In the genomic region with DNA sequence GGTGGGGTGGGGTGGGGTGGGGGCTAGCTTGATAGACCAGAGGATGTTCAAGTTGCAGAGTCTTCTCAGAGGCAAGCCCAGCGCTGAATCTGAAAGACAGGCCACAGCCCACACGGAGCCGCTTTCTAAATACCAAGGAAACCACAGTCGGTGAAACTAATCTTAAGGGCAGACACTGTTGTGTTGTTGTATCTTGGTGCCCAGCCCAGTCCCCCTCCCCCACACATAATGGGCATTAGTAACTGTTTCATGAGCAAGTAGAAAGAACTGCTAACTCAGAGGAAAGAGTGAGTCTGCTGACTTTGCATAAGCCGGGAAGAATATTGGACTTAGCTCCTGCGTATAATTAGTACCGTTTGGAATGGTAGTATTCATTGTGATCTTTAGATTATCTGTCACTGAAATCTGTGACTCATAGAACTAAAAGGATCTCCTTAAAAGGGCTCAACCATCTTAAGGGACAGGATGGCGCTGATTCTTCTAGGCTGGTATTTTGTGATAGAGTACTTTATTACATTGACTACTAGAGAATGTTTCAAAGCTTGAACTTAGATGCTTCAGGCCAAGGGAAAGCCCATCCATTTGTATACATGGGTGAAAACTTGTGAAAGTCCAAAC, we compare ENCODE assay signal across 13 mouse cellular contexts. TPM values are rescaled to one million over a fixed set of nuclear protein-coding genes. Genes with fewer than 3 reads are reported as not detected.
A peak's percentile ranks its signal among the peaks of the same experiment; 100 is the strongest.
DNase-seq lines count a peak whose midpoint lies in the region; ATAC-seq and TF ChIP-seq lines count a peak whose summit lies in the region.
"Had no signal": no experiment of that assay in that cellular context is flagged by ENCODE, and none has a peak within 500 bp of the region (broad histone marks: within the 10 kb centered on the region; RNA-seq: fewer than 3 reads in every experiment).

No protein-coding gene starts in this region.

- H3K4me3 ChIP-seq in layer of hippocampus, adult 2 months = no peak overlapping the region
- H3K4me3 ChIP-seq in small intestine, adult 2 months (ENCODE audit: low read depth, low read length) = no peak overlapping the region
- no peak overlapping the region for H3K4me3 ChIP-seq in liver, postnatal 0 days (ENCODE audit: low read depth, low read length)
- H3K4me3 ChIP-seq in forebrain, embryonic 11.5 days (ENCODE audit: low read depth, low read length) = no peak overlapping the region
- H3K4me3 ChIP-seq: embryonic facial prominence, embryonic 12.5 days; limb, embryonic 15.5 days had no signal

- no peak for ATAC-seq in liver, postnatal 0 days
- no peak for ATAC-seq in forebrain, embryonic 11.5 days (replicated peaks; ENCODE audit: low FRiP score)
- ATAC-seq: lung, postnatal 0 days had no signal

- peaks cover 4% of the 10 kb centered on the region; the same call in 1 of the 2 replicates for H3K4me1 ChIP-seq in small intestine, adult 2 months (ENCODE audit: control insufficient read depth, insufficient read depth, insufficient read length, low read length)
- no peaks in the 10 kb centered on the region for H3K4me1 ChIP-seq in liver, postnatal 0 days (ENCODE audit: insufficient read depth)
- H3K4me1 ChIP-seq in forebrain, embryonic 11.5 days (replicated peaks; ENCODE audit: control insufficient read depth, insufficient read depth, low read length) = no peaks in the 10 kb centered on the region
- H3K4me1 ChIP-seq: embryonic facial prominence, embryonic 12.5 days; limb, embryonic 15.5 days had no signal

- TF ChIP-seq EP300 in liver, postnatal 0 days (IDR thresholded peaks at IDR 0.05; ENCODE audit: low read depth) = no peak

- H3K27ac ChIP-seq in layer of hippocampus, adult 2 months = peak overlapping the region; percentile 28
- H3K27ac ChIP-seq in small intestine, adult 2 months (ENCODE audit: insufficient read depth, low read depth, low read length) = peak overlapping the region; percentile 60; the same call in 1 of the 2 replicates
- no peak overlapping the region for H3K27ac ChIP-seq in liver, postnatal 0 days (ENCODE audit: low read depth)
- no peak overlapping the region for H3K27ac ChIP-seq in forebrain, embryonic 11.5 days (ENCODE audit: low read depth, low read length)
- H3K27ac ChIP-seq: embryonic facial prominence, embryonic 12.5 days; limb, embryonic 15.5 days had no signal

- TF ChIP-seq CTCF in layer of hippocampus, adult 2 months (conservative IDR thresholded peaks at IDR 0.05) = no peak
- TF ChIP-seq CTCF in small intestine, adult 2 months (IDR thresholded peaks at IDR 0.05; ENCODE audit: extremely low read depth, insufficient read length, insufficient replicate concordance, low read depth, low read length) = no peak
- no peak for TF ChIP-seq CTCF in liver, postnatal 0 days (IDR thresholded peaks at IDR 0.05; ENCODE audit: low read depth)

- H3K9me3 ChIP-seq in liver, postnatal 0 days (ENCODE audit: low read length) = no peaks in the 10 kb centered on the region
- H3K9me3 ChIP-seq in forebrain, embryonic 11.5 days (ENCODE audit: control insufficient read depth, low read length) = no peaks in the 10 kb centered on the region
- H3K9me3 ChIP-seq: embryonic facial prominence, embryonic 12.5 days; limb, embryonic 15.5 days had no signal

- WGBS in small intestine, adult 2 months = 56% methylated on average over 8 of the region's 8 CpGs
- WGBS in liver, postnatal 0 days (ENCODE audit: insufficient replicate concordance) = 64% methylated on average over 8 of the region's 8 CpGs
- WGBS in forebrain, embryonic 11.5 days = 93% methylated on average over 8 of the region's 8 CpGs

- H3K9ac ChIP-seq in liver, postnatal 0 days (replicated peaks) = no peak overlapping the region
- H3K9ac ChIP-seq in forebrain, embryonic 11.5 days (ENCODE audit: low read length) = no peak overlapping the region
- H3K9ac ChIP-seq: embryonic facial prominence, embryonic 12.5 days; limb, embryonic 15.5 days had no signal

- no peaks in the 10 kb centered on the region for H3K27me3 ChIP-seq in small intestine, adult 2 months (ENCODE audit: control insufficient read depth, insufficient read depth, low read length)
- no peaks in the 10 kb centered on the region for H3K27me3 ChIP-seq in liver, postnatal 0 days (ENCODE audit: insufficient read depth, low read length)
- H3K27me3 ChIP-seq in forebrain, embryonic 11.5 days (ENCODE audit: control insufficient read depth, insufficient read depth, low read length) = no peaks in the 10 kb centered on the region
- H3K27me3 ChIP-seq: embryonic facial prominence, embryonic 12.5 days; limb, embryonic 15.5 days had no signal

- TF ChIP-seq POLR2A in small intestine, adult 2 months (IDR thresholded peaks at IDR 0.05; ENCODE audit: low read depth, low read length) = no peak

- H3K4me2 ChIP-seq in liver, postnatal 0 days (ENCODE audit: low read depth, low read length) = no peak overlapping the region
- H3K4me2 ChIP-seq in forebrain, embryonic 11.5 days (ENCODE audit: low read depth, low read length, severe bottlenecking) = no peak overlapping the region
- H3K4me2 ChIP-seq: embryonic facial prominence, embryonic 12.5 days; limb, embryonic 15.5 days had no signal

- H3K36me3 ChIP-seq in small intestine, adult 2 months (ENCODE audit: control insufficient read depth, insufficient read depth, low read length) = peaks cover 75% of the 10 kb centered on the region
- H3K36me3 ChIP-seq in liver, postnatal 0 days (replicated peaks; ENCODE audit: insufficient read depth, low read length) = peaks cover 79% of the 10 kb centered on the region
- peaks cover 27% of the 10 kb centered on the region for H3K36me3 ChIP-seq in forebrain, embryonic 11.5 days (ENCODE audit: control insufficient read depth, insufficient read depth, low read length)

- DNase-seq in layer of hippocampus, adult 2 months (ENCODE audit: low spot score in 2 of 2) = no peak
- DNase-seq in layer of hippocampus, postnatal 14 days (ENCODE audit: low spot score in 2 of 2) = no peak
- DNase-seq in adipocyte (ENCODE audit: low spot score) = peak; percentile 68
- DNase-seq in kidney, adult 9 months = peak; percentile 90
- DNase-seq in liver, postnatal 0 days = no peak
- no peak for DNase-seq in cerebellum, adult 11-12 months
- no peak for DNase-seq in forebrain, embryonic 11.5 days (ENCODE audit: low spot score)
- DNase-seq: cerebellum, adult 9-11 months; midbrain, embryonic 14.5 days had no signal

RNA-seq across cellular contexts. Expression of a gene that starts 16.5 kb away (rescaled TPM):
- total RNA-seq in layer of hippocampus, adult 2 months (2021) = 100 to 1,000 TPM; 145 to 155 TPM
- total RNA-seq in layer of hippocampus, postnatal 14 days (2021) = 100 to 1,000 TPM; 169 to 175 TPM
- polyA plus RNA-seq in small intestine, adult 2 months (2012; rRNA removed) = 74.2 and 125 TPM in 2 replicates
- 68.3 and 76.4 TPM in 2 replicates for polyA plus RNA-seq in liver, postnatal 0 days (2015; fragmentation: Nextera tagmentation; extraction: Ambion mirVana)
- polyA plus RNA-seq in forebrain, embryonic 11.5 days (2014; fragmentation: Nextera tagmentation; extraction: Ambion mirVana) = 118 TPM in 2 replicates

RNA-seq across cellular contexts. Expression of a gene that starts 16.5 kb away (rescaled TPM):
- 1 to 10 TPM; 2.0 to 2.2 TPM for total RNA-seq in layer of hippocampus, adult 2 months (2021)
- 1 to 10 TPM; 2.1 to 2.4 TPM for total RNA-seq in layer of hippocampus, postnatal 14 days (2021)
- 0.42 and 1.3 TPM in 2 replicates for polyA plus RNA-seq in small intestine, adult 2 months (2012; rRNA removed)
- 2.3 and 2.8 TPM in 2 replicates for polyA plus RNA-seq in liver, postnatal 0 days (2015; fragmentation: Nextera tagmentation; extraction: Ambion mirVana)
- 2.5 and 3.5 TPM in 2 replicates for polyA plus RNA-seq in forebrain, embryonic 11.5 days (2014; fragmentation: Nextera tagmentation; extraction: Ambion mirVana)

RNA-seq across cellular contexts. Expression of a gene that starts 24.0 kb away (rescaled TPM):
- 10 to 100 TPM; 39.0 to 40.0 TPM for total RNA-seq in layer of hippocampus, adult 2 months (2021)
- 10 to 100 TPM; 41.1 to 43.1 TPM for total RNA-seq in layer of hippocampus, postnatal 14 days (2021)
- polyA plus RNA-seq in small intestine, adult 2 months (2012; rRNA removed) = 0.25 and 0.68 TPM in 2 replicates
- 0.39 and 0.61 TPM in 2 replicates for polyA plus RNA-seq in liver, postnatal 0 days (2015; fragmentation: Nextera tagmentation; extraction: Ambion mirVana)
- 1.9 and 2.8 TPM in 2 replicates for polyA plus RNA-seq in forebrain, embryonic 11.5 days (2014; fragmentation: Nextera tagmentation; extraction: Ambion mirVana)

RNA-seq across cellular contexts. Expression of a gene that starts 50.5 kb away (rescaled TPM):
- total RNA-seq in layer of hippocampus, adult 2 months (2021) = 1 to 10 TPM; 4.7 to 5.2 TPM
- total RNA-seq in layer of hippocampus, postnatal 14 days (2021) = 1 to 10 TPM; 5.2 to 6.6 TPM
- polyA plus RNA-seq in small intestine, adult 2 months (2012; rRNA removed) = 0.48 and 0.90 TPM in 2 replicates
- polyA plus RNA-seq in liver, postnatal 0 days (2015; fragmentation: Nextera tagmentation; extraction: Ambion mirVana) = 0.36 and 0.45 TPM in 2 replicates
- polyA plus RNA-seq in forebrain, embryonic 11.5 days (2014; fragmentation: Nextera tagmentation; extraction: Ambion mirVana) = 3.1 and 3.7 TPM in 2 replicates

Comparison
In these comparisons a context has a peak if more than half of its experiments do, and no peak if none do; other contexts are left out.
1. DNase-seq: peak in adipocyte (single experiment) and kidney, adult 9 months (single experiment); none in layer of hippocampus, adult 2 months (0 of 2), layer of hippocampus, postnatal 14 days (0 of 2), liver, postnatal 0 days (single experiment), cerebellum, adult 11-12 months (single experiment) and forebrain, embryonic 11.5 days (single experiment).
2. H3K27ac ChIP-seq: peak in layer of hippocampus, adult 2 months (single experiment) and small intestine, adult 2 months (single experiment); none in liver, postnatal 0 days (single experiment) and forebrain, embryonic 11.5 days (single experiment).